Mouse (Mus musculus): ENCODE measurements around the gene Snx14.

Gene Snx14

GRCm38 (mm10) chr9:88380076-88380475, 58.7 kb downstream of the Snx14 start:
- no peak for DNase-seq

- DNase-seq = no peak
Observed at GRCm38 (mm10) chr9:88379057-88379456, 59.7 kb downstream of the Snx14 start.

GRCm38 (mm10) chr9:88377483-88377882, 61.3 kb downstream of the Snx14 start:
- no peak for DNase-seq

GRCm38 (mm10) chr9:88373001-88373400, 65.8 kb downstream of the Snx14 start:
- no peak for DNase-seq

- no peak for DNase-seq
Observed at GRCm38 (mm10) chr9:88371201-88371600, 67.6 kb downstream of the Snx14 start.

DNA sequence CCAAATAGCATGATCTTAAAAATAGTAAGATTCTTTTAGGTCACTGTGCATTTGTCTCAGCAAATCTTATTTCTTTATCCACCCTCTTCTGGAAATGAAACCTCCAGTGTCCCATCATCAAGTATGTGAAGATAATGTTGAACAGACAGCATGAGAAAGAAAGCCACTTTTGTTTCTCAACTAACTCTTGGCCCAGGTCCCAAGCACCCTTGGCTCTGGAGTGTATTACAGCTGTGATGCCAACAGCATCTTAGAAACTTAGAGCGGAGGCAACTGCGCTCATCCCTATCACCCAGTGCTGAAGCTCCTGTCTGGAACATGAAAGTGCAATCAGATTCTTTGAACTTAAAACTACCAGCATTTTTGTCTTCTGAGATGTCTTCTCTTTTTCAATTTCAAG, 69.1 kb downstream of the Snx14 start:
- no peak for DNase-seq

- no peak for DNase-seq
Observed at GRCm38 (mm10) chr9:88368476-88368875, 70.3 kb downstream of the Snx14 start.

DNA sequence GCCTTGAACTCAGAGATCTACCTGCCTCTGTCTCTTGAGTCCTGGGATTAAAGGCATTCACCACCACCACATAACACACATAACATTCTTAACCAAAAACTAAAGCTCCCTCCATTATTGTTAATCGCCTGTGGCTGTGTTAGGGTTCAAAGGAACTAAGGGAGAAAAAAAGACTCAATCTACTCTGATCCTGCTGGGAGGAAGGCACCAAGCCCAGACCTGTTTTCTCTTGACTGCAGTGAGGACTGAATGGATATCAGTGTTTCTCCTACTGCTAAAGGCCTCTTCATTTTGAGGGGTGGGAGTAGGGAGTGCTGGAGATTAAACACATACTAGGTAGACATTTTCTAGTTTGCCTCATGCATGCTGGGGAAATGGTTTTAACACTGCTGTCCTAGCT, 71.0 kb downstream of the Snx14 start:
- no peak for DNase-seq

- no peak for DNase-seq
Observed at GRCm38 (mm10) chr9:88367322-88367721, 71.4 kb downstream of the Snx14 start.

- peak; percentile 64 for DNase-seq
Observed at GRCm38 (mm10) chr9:88366819-88367218, 71.9 kb downstream of the Snx14 start.

GRCm38 (mm10) chr9:88366308-88366707, 72.5 kb downstream of the Snx14 start:
- peak; percentile 18 for DNase-seq

GRCm38 (mm10) chr9:88363102-88363501, 75.7 kb downstream of the Snx14 start:
- no peak for DNase-seq

GRCm38 (mm10) chr9:88362055-88362850, 76.5 kb downstream of the Snx14 start:
- DNase-seq = no peak

GRCm38 (mm10) chr9:88361211-88361909, 77.4 kb downstream of the Snx14 start:
- DNase-seq = peak; percentile 64

GRCm38 (mm10) chr9:88359140-88359539, 79.6 kb downstream of the Snx14 start:
- DNase-seq = no peak

DNA sequence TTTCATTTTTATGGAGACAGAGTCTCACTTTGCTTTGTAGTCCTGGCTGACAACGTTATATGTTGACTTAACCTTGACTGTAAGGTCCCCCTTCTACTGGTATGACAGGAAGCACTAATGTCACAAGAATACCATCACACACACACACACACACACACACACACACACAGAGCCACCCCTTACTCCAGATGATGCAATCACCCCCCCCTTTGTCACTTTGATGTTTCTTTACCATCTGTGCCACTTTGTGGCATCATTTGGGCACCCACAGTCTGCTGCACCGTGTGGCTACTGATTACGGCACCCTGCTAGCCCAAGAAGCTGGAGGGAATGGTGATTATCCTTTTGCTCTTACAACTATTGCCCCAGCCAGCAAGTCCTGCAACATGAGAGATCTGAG, 81.6 kb downstream of the Snx14 start:
- no peak for DNase-seq

- no peak for DNase-seq
Observed at GRCm38 (mm10) chr9:88353459-88353858, 85.3 kb downstream of the Snx14 start.

GRCm38 (mm10) chr9:88352741-88353140, 86.0 kb downstream of the Snx14 start:
- DNase-seq = no peak

GRCm38 (mm10) chr9:88351163-88351562, 87.6 kb downstream of the Snx14 start:
- no peak for DNase-seq

GRCm38 (mm10) chr9:88350317-88350716, 88.4 kb downstream of the Snx14 start:
- DNase-seq = no peak

GRCm38 (mm10) chr9:88348623-88349022, 90.1 kb downstream of the Snx14 start:
- no peak for DNase-seq

GRCm38 (mm10) chr9:88346857-88347256, 91.9 kb downstream of the Snx14 start:
- DNase-seq = no peak

DNA sequence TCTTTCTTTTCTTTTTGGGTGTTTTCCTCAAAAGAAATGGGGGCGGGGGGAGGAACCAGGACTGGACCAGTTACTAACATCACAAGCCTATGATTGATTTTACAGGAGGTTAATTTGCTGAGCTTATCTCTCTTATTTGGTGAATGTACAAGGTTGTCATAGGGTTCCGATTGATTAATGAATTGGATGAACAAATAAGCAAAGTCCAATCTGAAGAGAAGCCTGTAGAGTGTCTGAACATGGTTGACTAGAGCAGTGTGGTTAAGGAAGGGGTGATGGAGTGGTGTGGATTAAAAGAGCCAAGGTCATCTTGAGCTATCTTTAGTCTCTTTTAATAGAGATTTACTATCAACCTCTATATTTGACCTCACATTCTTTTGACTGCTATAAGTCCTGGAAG, 94.3 kb downstream of the Snx14 start:
- DNase-seq = no peak

- DNase-seq = no peak
Observed at GRCm38 (mm10) chr9:88342701-88343100, 96.1 kb downstream of the Snx14 start.
